Mouse (Mus musculus) spleen, adult 2 months (tissue): Measurements from ENCODE around the gene C330021F23Rik. TPM values are rescaled to one million over a fixed set of nuclear protein-coding genes. Genes with fewer than 3 reads are reported as not detected.
"Not testable (repeated sequence)": the region's sequence is repeated elsewhere in the genome, so short reads cannot be mapped to it uniquely, and the experiment has no call there.

Experiments
- DNase-seq, 2 experiments: peaks; one replicate each; pipeline versions ENCODE4 v3.0.0 to v3.0.0-alpha.2; 2012 to 2021; ENCODE audit warnings: low spot score in 2 of 2, low read depth in 1 of 2
- H3K27ac ChIP-seq: fragments of 200-500 bp; 2 replicates; pipeline ENCODE4 v1.5.1; 2012; ENCODE audit warnings: low read length, inconsistent platforms; ENCODE audit not compliant: insufficient read depth
- H3K27me3 ChIP-seq: fragments of 200-500 bp; 2 replicates; pipeline ENCODE4 v1.6.1; 2012; ENCODE audit warnings: mild to moderate bottlenecking, moderate library complexity, low read length, inconsistent platforms; ENCODE audit not compliant: control insufficient read depth, insufficient read depth
- H3K36me3 ChIP-seq: fragments of 200-500 bp; 2 replicates; pipeline ENCODE4 v1.6.1; 2012; ENCODE audit warnings: mild to moderate bottlenecking, low read length, inconsistent platforms; ENCODE audit not compliant: control insufficient read depth, insufficient read depth
- H3K4me1 ChIP-seq: fragments of 200-500 bp; 2 replicates; pipeline ENCODE4 v1.6.1; 2011; ENCODE audit warnings: inconsistent platforms; ENCODE audit not compliant: control insufficient read depth, insufficient read depth, insufficient read length
- H3K4me3 ChIP-seq: fragments of 200-500 bp; 2 replicates; pipeline ENCODE4 v1.5.1; 2011; ENCODE audit warnings: mild to moderate bottlenecking, inconsistent platforms; ENCODE audit not compliant: insufficient read depth, insufficient read length; ENCODE audit errors: extremely low read depth
- CTCF ChIP-seq: fragments of 200-500 bp; IDR thresholded peaks from 2 replicates; pipeline ENCODE4 v1.5.1; 2011; ENCODE audit warnings: mild to moderate bottlenecking, inconsistent platforms; ENCODE audit not compliant: insufficient read depth, insufficient read length, insufficient replicate concordance; ENCODE audit errors: extremely low read depth
- POLR2A ChIP-seq: fragments of 200-500 bp; IDR thresholded peaks from 2 replicates; pipeline ENCODE4 v1.6.1; 2011; ENCODE audit warnings: low read depth, low read length, inconsistent platforms
- WGBS: fragments of 180-500 bp; shearing (Covaris S2); methylation state at CpG from one replicate; pipeline ENCODE4 v1.1.7; 2018; 5-methylcytosine and 5-hydroxymethylcytosine counted together
- polyA plus RNA-seq: library from polyadenylated mRNA; depleted of rRNA; stranded (reverse); fragments of >200 nt; gene quantifications from 2 replicates; pipeline ENCODE4 v1.2.3, GENCODE M21; 2012

C330021F23Rik gene
- polyA plus RNA-seq, 1 experiment, result not detected

- no peak overlapping the region for H3K27ac ChIP-seq
- H3K27me3 ChIP-seq, result no peaks in the 10 kb centered on the region
- WGBS, result 79% methylated on average over 5 of the region's 5 CpGs
- no peak overlapping the region for H3K4me3 ChIP-seq
- TF ChIP-seq POLR2A (no peak), CTCF (no peak)
- H3K4me1 ChIP-seq, result no peaks in the 10 kb centered on the region
- H3K36me3 ChIP-seq, result no peaks in the 10 kb centered on the region
- no peak for DNase-seq
Measured at GRCm38 (mm10) chr8:3569784-3570183, 2.0 kb downstream of the C330021F23Rik start.

- Histone ChIP-seq H3K4me3 (no peak overlapping the region), H3K27me3 (no peaks in the 10 kb centered on the region), H3K27ac (no peak overlapping the region), H3K36me3 (no peaks in the 10 kb centered on the region), H3K4me1 (no peaks in the 10 kb centered on the region)
- no peak for DNase-seq
- TF ChIP-seq CTCF (no peak), POLR2A (no peak)
- 97% methylated on average over 3 of the region's 3 CpGs for WGBS
Measured at GRCm38 (mm10) chr8:3574546-3574945, 6.8 kb downstream of the C330021F23Rik start.

- Histone ChIP-seq H3K27ac (no peak overlapping the region), H3K27me3 (no peaks in the 10 kb centered on the region), H3K4me3 (no peak overlapping the region), H3K4me1 (no peaks in the 10 kb centered on the region), H3K36me3 (no peaks in the 10 kb centered on the region)
- WGBS, result 73% methylated on average over 15 of the region's 15 CpGs
- no peak for DNase-seq
- TF ChIP-seq POLR2A (no peak), CTCF (no peak)
Measured at GRCm38 (mm10) chr8:3576211-3576960, 8.6 kb downstream of the C330021F23Rik start.

GRCm38 (mm10) chr8:3579390-3580364 is 11.9 kb downstream of the C330021F23Rik start:
- Histone ChIP-seq H3K27ac (no peak overlapping the region), H3K4me1 (no peaks in the 10 kb centered on the region), H3K36me3 (no peaks in the 10 kb centered on the region), H3K27me3 (no peaks in the 10 kb centered on the region), H3K4me3 (no peak overlapping the region)
- 92% methylated on average over 9 of the region's 9 CpGs for WGBS
- no peak for TF ChIP-seq CTCF
- TF ChIP-seq POLR2A, result no peak
- no peak for DNase-seq

- not testable (repeated sequence) for H3K27ac ChIP-seq, H3K4me1 ChIP-seq, H3K27me3 ChIP-seq, DNase-seq, H3K36me3 ChIP-seq, H3K4me3 ChIP-seq
- 83% methylated on average over 3 of the region's 3 CpGs for WGBS
Measured at GRCm38 (mm10) chr8:3581961-3582360, 14.2 kb downstream of the C330021F23Rik start.

GRCm38 (mm10) chr8:3586452-3586851 is 18.7 kb downstream of the C330021F23Rik start:
- H3K4me1 ChIP-seq, result peaks cover 3% of the 10 kb centered on the region; the same call in 1 of the 2 replicates
- H3K27ac ChIP-seq, result no peak overlapping the region
- no peak for TF ChIP-seq CTCF
- TF ChIP-seq POLR2A, result no peak
- no peak overlapping the region for H3K4me3 ChIP-seq
- H3K36me3 ChIP-seq, result no peaks in the 10 kb centered on the region
- WGBS, result 91% methylated on average over 2 of the region's 2 CpGs
- DNase-seq, result no peak
- H3K27me3 ChIP-seq, result peaks cover 9% of the 10 kb centered on the region

GRCm38 (mm10) chr8:3586993-3587390 is 19.2 kb downstream of the C330021F23Rik start, which contains the start of gene Camsap3:
Gene Camsap3, plus strand, starts transcription at chr8:3587293.
- DNase-seq, result no peak
- Histone ChIP-seq H3K27ac (no peak within 1 kb of the TSS), H3K4me1 (peaks cover 3% of the 10 kb centered on the region; the same call in 1 of the 2 replicates), H3K27me3 (peaks cover 9% of the 10 kb centered on the region), H3K36me3 (no peaks in the 10 kb centered on the region), H3K4me3 (peak within 1 kb of the TSS; percentile 56)
- 5% methylated on average over 7 of the region's 7 CpGs for WGBS
- TF ChIP-seq CTCF, result no peak
- TF ChIP-seq POLR2A, result no peak
